Mouse (Mus musculus) WW6 (cell line): ENCODE measurements around the gene Olfr155.

Source experiments
- DNase-seq: peaks from one replicate; pipeline ENCODE4 v3.0.0-alpha.2; 2013; ENCODE audit warnings: low read depth, low spot score

The Olfr155 gene

DNA sequence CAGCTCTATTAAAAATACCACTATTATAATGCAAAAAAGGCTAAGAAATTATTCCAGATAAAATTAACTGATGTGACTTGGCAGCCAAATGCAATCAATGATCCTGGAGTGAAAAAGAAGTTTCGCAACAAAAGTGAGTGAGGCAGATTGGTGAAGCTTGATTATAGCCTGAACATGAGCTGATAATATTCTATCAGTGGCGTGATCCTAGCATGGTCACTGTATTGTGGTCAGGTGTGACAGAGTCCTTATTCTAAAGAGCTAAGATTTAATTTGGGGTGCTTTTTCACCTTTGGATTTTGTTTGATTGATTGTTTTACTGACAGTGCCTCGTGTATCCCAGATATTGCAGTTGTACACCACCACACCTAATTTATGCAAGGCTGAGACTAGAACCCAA, 39.9 kb downstream of the Olfr155 start:
- no peak for DNase-seq

DNA sequence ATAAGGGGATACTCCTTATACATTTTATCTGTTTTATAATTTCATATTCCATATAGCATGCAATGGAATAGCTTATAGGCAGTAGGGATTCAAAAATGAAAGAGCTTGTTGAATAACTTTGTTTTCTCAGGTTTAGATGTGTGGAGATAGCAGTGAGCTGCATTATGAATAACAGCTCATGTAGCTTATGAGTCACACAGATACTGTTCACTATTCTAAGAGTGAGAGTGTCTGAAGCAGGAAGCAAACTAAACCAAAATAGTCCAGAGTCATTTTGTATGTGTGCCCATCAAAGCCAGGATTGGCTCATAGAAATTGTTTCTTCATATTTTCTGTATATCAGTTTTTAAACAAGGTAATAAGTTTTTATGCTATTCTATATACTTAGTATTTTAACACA, 45.8 kb downstream of the Olfr155 start:
- DNase-seq: no peak

DNA sequence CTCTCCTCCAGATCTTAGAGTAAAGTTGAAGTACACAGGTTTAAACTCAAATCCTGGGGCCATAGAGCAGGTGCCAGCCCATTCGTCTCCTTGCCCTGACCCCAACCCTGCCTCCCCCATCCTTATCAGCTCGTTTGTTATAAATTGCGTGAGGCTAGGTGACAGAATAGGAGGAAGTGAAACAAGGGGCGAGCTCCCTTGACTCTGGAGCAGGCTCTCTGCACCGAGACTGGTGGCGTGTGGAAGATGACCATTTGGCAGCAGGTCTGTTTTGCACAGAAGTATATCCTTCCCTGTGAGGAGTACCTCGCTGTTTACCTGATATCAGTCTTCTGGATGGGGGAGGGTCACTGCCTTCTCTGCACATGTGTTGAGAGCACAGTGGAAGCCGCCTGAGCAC, 47.8 kb downstream of the Olfr155 start:
- DNase-seq: no peak

DNA sequence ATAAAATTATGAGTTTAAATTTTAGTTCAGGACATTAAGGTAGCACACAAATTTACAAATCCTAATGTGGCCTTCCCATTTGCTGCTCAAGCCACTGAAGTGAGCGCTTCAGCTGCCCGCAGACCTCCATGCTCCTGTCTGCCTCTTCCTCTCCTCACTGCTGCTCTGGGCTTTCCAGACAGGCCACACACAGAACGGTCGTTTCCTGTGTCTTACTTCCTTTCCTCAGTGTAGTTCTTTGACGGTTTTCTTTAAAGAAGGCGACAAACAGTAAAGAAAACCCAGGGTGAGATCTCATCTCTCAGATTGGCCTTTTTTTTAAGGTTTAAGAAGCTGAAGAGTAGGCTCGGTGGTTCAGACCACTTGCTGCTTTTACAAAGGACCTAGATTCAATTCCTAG, 52.3 kb downstream of the Olfr155 start:
- DNase-seq: no peak

DNA sequence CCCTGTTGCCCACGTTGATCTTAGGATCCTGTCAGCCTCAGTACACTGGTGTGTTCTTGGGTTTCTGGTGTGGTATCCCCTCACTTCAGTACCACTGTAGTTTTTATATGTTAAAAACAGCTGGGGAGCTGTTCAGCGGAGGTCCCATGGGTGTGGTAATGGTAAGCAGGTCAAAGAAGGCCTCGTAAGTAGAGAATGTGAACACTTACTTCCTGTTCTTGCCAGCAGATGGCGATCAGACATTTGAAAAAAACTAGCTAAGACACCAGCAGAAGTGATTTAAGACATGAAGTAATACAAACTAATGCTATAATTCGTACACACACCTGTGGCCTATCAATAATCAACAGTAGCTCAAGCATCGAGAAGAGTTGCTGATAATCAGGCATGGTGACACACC, 55.1 kb downstream of the Olfr155 start:
- no peak for DNase-seq
